Mouse (Mus musculus) ovary, adult 18-20 months (tissue): ENCODE results near the gene Vamp5.

Source experiments
- DNase-seq: peaks from one replicate; pipeline ENCODE4 v3.0.0; 2022; ENCODE audit warnings: low spot score, mixed read lengths

The Vamp5 gene

DNA sequence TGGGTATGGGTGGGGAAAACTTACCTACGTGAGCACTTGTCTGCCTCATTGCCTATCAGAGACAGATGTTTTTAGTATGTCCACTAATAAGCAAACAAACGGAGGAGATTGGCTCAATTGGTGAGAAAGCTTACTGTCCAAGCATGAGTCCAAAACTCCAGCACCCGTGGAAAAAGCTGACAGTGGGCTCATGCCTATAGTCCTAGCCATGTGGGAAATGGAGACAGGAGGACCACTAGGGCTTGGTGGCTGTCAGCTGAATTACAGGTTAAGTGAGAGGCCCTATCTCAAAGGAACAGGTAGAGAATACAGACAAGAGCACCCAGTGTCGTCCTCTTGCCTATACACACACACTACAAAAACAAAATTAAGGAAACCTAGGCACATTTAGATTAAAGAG is 34.0 kb downstream of the Vamp5 start:
- no peak for DNase-seq

DNA sequence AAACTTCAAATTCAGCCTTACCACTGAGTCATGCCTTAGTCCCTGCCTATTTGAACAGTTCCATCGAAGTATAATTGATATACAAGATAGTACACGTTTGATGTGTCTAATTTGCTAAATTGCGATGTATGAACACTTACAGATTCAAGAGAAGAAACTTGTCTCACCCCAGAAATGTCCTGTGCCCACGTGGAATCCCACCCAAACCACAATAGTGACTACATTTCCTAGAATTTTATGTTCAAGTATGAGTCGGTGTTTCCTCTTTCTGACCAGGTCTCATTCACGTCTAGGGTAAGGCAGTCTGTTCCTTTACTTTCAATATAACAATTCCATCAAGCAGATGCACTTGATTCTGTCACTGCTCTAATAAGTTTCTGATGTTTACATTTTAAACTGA is 34.6 kb downstream of the Vamp5 start:
- no peak for DNase-seq

DNA sequence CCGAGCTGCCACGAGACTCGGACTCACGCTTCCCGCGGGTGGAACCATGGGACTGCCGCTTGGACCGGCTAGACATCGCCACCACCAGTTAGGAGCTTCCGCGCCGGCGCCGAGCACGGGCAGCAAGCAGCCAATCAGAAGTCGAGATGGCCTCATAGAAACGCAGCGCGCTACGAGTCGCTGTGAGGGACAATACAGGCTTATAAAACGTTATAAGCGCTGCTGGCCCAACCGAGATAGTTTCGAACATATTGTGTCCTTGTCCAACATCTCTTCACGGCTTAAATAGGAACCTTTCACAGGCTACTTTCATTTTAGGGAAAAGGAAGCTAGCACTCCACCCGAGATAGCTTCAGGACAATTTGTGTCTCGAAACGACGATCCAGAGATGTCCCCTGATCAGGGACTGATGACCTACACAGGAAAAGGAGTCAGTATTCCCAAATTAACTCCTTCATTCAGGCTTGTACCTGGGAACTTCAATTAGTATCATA is 35.1 kb downstream of the Vamp5 start, which contains the start of gene Usp39:
Gene Usp39 (minus strand): TSS at position 111 of the 494 bp plus-strand sequence.
- peak; percentile 87 for DNase-seq

DNA sequence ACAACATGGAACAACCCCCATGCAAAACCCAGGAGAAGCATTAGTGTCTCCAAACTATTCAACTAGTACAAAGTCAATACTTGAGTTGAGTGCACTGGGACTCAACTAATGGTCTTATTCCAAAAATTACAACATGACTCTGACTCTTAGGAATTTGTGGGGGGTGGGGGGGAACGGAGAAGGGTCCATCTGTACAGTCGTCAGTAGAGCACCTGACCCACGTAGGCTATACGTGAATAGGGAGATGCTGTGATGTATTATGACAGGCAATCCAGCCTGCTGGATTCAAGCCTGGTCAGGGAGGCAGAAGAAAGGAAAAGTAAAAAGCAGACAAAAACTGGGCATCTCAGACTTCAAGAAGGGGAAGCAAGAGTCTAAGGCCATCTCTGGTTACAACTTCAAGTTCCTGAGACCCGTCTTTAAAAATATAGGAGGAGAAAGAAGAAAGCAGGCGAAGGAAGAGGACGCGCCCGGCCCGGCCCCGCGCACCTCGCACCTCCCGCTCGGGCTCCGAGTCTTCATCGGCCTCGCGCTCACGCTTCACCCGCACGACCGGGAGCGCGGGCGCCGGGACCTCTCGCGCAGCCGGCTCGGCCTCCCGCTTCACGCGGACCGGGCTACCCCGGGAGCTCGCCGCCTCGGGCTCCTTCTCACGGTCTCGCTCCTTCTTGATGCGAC is 35.7 kb downstream of the Vamp5 start:
- no peak for DNase-seq

DNA sequence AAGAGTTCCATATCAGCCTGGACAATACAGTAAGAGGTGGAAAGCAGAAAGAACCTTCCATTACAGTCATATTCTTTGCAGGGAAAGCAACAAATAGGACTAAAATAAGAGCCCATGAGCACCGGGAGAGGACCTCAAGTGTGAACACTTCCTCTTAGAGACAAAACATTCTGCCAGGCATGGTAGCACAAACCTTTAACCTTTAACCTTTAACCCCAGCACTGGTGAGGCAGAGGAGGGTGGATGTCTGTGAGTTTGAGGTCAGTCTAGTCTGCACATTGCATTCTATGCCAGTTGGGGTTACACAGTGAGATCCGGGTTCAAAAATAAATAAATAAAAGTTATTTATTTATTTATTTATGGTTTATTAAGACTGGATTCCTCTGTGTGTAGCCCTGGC is 39.8 kb downstream of the Vamp5 start:
- DNase-seq: no peak

DNA sequence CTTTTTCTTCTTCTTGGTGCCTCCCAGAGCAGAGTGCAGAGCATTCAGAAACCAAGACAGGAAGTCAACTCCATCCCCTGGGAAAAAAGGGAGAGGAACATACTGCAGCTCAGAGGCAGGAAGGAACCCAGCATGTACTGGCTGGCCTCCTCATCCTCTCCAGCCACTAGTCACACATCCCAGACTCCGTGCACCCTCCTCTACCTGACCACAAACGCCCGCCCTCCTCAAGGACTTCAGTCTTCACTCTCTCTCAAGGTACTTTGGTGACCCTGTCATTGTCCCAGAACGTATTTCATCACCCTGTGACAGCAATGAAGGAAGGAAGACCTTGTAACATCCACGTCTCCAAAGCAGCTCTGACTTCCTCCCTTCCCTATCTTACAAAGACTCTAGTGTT is 47.2 kb downstream of the Vamp5 start:
- no peak for DNase-seq

DNA sequence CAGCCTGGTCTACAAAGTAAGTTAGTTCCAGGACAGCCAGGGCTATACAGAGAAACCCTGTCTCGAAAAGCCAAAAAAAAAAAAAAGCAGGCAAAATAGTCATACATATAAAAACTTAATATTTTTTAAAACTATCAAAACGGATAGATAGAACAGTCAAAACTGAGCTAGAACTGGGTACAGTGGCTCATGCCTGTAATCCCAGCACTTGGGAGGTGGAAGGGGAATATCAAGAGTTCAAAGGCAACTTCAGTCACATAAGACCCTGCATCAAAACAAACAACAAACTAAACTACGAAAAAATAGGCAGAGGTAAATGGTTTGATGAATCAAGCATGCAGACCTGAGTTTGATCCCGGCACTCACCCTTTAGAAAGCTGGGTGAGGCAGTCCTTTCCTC is 50.1 kb downstream of the Vamp5 start:
- DNase-seq: no peak

DNA sequence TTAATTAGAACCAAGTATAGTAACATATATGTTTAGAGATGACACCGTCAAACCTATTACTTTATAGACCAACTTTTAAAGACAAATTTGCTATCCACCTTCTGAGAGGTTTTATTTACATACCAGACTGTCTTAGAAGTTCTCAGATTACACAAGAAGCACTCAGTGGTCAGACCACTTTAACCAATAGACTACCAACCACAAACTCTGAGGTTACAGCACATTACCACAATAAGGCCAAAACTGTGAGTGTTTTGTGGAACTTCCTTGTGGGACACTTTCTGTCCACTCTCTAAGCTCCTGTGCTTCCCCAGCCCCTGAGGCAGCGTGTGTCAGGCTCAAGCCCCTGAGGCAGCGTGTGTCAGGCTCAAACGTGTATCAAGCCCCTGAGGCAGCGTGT is 51.2 kb downstream of the Vamp5 start:
- no peak for DNase-seq

DNA sequence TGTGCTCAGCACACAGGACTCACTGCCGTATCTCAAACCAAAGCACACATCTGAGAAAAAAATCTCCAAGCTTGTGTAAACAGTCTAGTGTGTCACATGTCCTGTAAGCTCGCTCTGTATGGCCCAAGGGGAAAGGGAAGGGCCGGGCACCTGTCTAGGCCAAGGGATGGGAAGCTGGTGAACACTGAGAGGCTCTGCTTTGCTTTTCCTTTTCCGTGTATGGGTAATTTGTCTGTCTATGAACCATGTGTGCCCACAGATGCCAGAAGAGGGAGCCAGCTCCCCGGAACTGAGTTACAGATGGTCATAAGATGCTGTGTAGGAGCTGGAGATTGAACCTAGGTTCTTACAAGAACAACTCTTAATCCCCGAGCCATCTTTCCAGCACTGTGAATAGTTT is 54.0 kb downstream of the Vamp5 start:
- DNase-seq: no peak

DNA sequence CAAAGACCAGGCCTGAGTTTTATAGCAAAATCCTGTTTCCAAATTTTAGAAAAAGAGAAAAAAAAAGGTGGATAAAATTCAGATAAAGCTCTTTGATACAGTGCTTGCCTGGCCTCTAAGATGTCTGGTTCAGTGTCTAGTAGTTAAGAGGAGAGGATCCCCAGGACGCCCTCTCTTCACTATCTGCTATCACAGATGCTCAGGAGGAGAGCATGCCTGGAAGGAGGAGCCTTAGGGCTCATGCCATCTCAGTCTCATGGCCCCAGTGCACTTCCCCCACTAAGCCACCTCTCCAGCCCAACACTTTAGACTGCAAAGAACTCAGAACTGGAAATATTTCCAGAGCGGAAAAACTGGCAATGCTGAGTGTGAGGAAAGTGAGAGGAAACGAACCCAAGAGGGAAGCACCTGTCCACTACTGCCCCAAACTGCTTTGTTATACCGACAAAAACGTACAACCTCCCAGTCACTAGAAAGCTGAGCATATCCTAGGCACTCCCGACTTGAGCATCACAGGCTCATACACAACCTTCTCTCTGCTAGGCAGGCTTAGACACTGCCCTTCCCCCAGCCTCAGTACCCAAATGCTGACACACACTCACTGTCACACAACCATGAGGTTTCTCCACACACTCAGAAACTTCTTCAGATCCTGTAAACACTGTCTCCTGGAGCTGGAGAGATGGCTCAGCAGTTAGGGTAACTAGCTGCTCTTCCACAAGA is 56.3 kb downstream of the Vamp5 start:
- DNase-seq: no peak

DNA sequence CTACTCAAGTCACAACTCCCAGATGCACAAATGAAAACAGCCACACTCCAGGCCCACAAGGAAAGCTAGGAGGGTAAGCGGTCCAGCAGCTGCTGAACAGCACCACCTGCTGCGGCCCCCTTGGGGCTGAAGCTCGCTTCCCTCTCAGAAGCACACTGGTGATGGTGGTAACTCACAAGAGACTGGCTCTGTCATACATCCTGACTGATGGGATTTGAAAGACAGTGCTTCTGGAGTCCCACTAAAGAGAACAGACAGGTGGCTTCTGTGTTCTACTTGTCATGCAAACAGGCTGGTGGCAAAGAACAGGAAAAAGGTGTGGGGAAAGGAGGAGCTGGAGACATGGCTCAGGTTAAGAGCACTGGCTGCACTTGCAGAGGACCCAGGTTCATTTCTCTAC is 57.3 kb downstream of the Vamp5 start:
- no peak for DNase-seq

DNA sequence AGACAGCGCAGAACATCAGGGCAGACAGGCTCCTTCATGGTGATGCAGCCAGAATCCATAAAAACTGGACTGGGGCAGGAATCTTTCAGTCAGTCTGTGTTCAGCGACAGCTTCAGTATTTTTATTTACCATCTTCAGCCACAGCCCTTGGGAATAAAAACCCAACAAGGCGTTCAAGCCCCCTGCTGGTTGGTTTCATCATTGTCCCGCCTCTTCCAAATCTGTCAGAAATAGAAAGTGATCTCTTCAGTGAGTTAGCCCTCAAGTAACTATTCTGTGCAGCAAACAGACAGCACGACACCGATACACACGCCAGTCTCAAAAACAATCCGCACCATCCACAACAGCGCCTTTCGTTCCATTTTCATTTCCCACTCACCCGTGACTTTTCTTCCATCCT is 61.2 kb downstream of the Vamp5 start:
- DNase-seq: no peak
